Mouse (Mus musculus) hindbrain, embryonic 11.5 days (tissue): Measurements from ENCODE around the gene Smug1. TPM values are rescaled to one million over a fixed set of nuclear protein-coding genes. Genes with fewer than 3 reads are reported as not detected.

Experiments used
- ATAC-seq: fragments of 200-750 bp; cut with Nextera tagmentation; 2 replicates; pipeline ENCODE4 v1.8.0; 2017; ENCODE audit warnings: mild to moderate bottlenecking, moderate TSS enrichment, moderate library complexity; ENCODE audit not compliant: low FRiP score
- DNase-seq: peaks from one replicate; pipeline ENCODE4 v3.0.0-alpha.2; 2015; ENCODE audit warnings: low spot score
- H3K27ac ChIP-seq: fragments of 300-500 bp; sonication (generic); 2 replicates; pipeline ENCODE4 v1.5.1; 2014; ENCODE audit warnings: mild to moderate bottlenecking, low read depth, low read length
- H3K27me3 ChIP-seq: fragments of 300-500 bp; sonication (generic); 2 replicates; pipeline ENCODE4 v1.6.1; 2014; ENCODE audit warnings: mild to moderate bottlenecking, low read length, moderate library complexity, mixed read lengths; ENCODE audit not compliant: control insufficient read depth, insufficient read depth
- H3K36me3 ChIP-seq: fragments of 300-500 bp; sonication (generic); 2 replicates; pipeline ENCODE4 v1.6.1; 2014; ENCODE audit warnings: mild to moderate bottlenecking, low read length, moderate library complexity, mixed read lengths; ENCODE audit not compliant: control insufficient read depth, insufficient read depth
- H3K4me1 ChIP-seq: fragments of 300-500 bp; sonication (generic); replicated peaks from 2 replicates; pipeline ENCODE4 v1.6.1; 2014; ENCODE audit warnings: low read length, mixed read lengths; ENCODE audit not compliant: control insufficient read depth, insufficient read depth
- H3K4me2 ChIP-seq: fragments of 300-500 bp; sonication (generic); replicated peaks from 2 replicates; pipeline ENCODE4 v1.6.1; 2014; ENCODE audit warnings: mild to moderate bottlenecking, low read depth, low read length
- H3K4me3 ChIP-seq: fragments of 300-500 bp; sonication (generic); 2 replicates; pipeline ENCODE4 v1.5.1; 2014; ENCODE audit warnings: low read depth, low read length
- H3K9ac ChIP-seq: fragments of 300-500 bp; sonication (generic); 2 replicates; pipeline ENCODE4 v1.6.1; 2014; ENCODE audit warnings: low read depth, low read length
- H3K9me3 ChIP-seq: fragments of 300-500 bp; sonication (generic); 2 replicates; pipeline ENCODE4 v1.6.1; 2016; ENCODE audit warnings: low read length; ENCODE audit not compliant: control insufficient read depth
- WGBS: fragments of 180-500 bp; shearing (Covaris S2); extraction: QIAGEN DNeasy Blood & Tissue Kit; methylation state at CpG from one replicate; pipeline ENCODE4 v1.1.7; 2014; 5-methylcytosine and 5-hydroxymethylcytosine counted together
- polyA plus RNA-seq: library from polyadenylated mRNA; unstranded; fragments of >200 nt; fragmentation: Nextera tagmentation; extraction: Ambion mirVana; gene quantifications from 2 replicates; pipeline ENCODE4 v1.2.1, GENCODE M21; 2014

The Smug1 gene
- 23.9 and 35.8 TPM in 2 replicates for polyA plus RNA-seq

GRCm38 (mm10) chr15:103167042-103167615 is at the start of gene Smug1:
Gene Smug1 (minus strand): TSS chr15:103167092.
- Histone ChIP-seq H3K9me3 (no peaks in the 10 kb centered on the region), H3K9ac (no peak within 1 kb of the TSS), H3K27ac (peak within 1 kb of the TSS; percentile 85), H3K4me2 (peak within 1 kb of the TSS; percentile 15), H3K4me1 (peaks cover 26% of the 10 kb centered on the region), H3K4me3 (no peak within 1 kb of the TSS), H3K27me3 (peaks cover 54% of the 10 kb centered on the region), H3K36me3 (no peaks in the 10 kb centered on the region)
- no peak for ATAC-seq
- peak; percentile 25 for DNase-seq
- WGBS = 36% methylated on average over 6 of the region's 6 CpGs

GRCm38 (mm10) chr15:103216052-103216451 is 49.2 kb upstream of the Smug1 start:
- no peaks in the 10 kb centered on the region for H3K27me3 ChIP-seq
- no peak overlapping the region; the same call in 1 of the 2 replicates for H3K4me3 ChIP-seq
- H3K4me2 ChIP-seq = peak overlapping the region; percentile 53; the same call in 1 of the 2 replicates
- H3K36me3 ChIP-seq = 0 out of 2 replicates have a peak, but pooled peaks cover 4% of the 10 kb centered on the region
- H3K9ac ChIP-seq = no peak overlapping the region; the same call in 1 of the 2 replicates
- H3K9me3 ChIP-seq = no peaks in the 10 kb centered on the region
- WGBS = 15% methylated on average over 2 of the region's 2 CpGs
- ATAC-seq (no peak), DNase-seq (peak; percentile 23)
- peak overlapping the region; percentile 93 for H3K27ac ChIP-seq
- H3K4me1 ChIP-seq = peaks cover 8% of the 10 kb centered on the region

- Histone ChIP-seq H3K4me3 (peak overlapping the region; percentile 37), H3K27ac (peak overlapping the region; percentile 93), H3K9ac (peak overlapping the region; percentile 47), H3K9me3 (no peaks in the 10 kb centered on the region), H3K4me1 (peaks cover 8% of the 10 kb centered on the region), H3K36me3 (0 out of 2 replicates have a peak, but pooled peaks cover 6% of the 10 kb centered on the region), H3K4me2 (peak overlapping the region; percentile 53), H3K27me3 (no peaks in the 10 kb centered on the region)
- peak; percentile 94 for DNase-seq
- WGBS = 1% methylated on average over 15 of the region's 15 CpGs
- peak; percentile 97 for ATAC-seq
Observed at GRCm38 (mm10) chr15:103214971-103215907, 48.3 kb upstream of the Smug1 start.

GRCm38 (mm10) chr15:103214149-103214548 is 47.3 kb upstream of the Smug1 start:
- Histone ChIP-seq H3K27ac (peak overlapping the region; percentile 32), H3K27me3 (no peaks in the 10 kb centered on the region), H3K9me3 (no peaks in the 10 kb centered on the region), H3K9ac (peak overlapping the region; percentile 5; the same call in 1 of the 2 replicates), H3K4me2 (peak overlapping the region; percentile 15), H3K36me3 (0 out of 2 replicates have a peak, but pooled peaks cover 9% of the 10 kb centered on the region), H3K4me3 (peak overlapping the region; percentile 15; the same call in 1 of the 2 replicates), H3K4me1 (peaks cover 8% of the 10 kb centered on the region)
- DNase-seq (peak; percentile 27), ATAC-seq (no peak)
- WGBS = 39% methylated on average over 2 of the region's 2 CpGs

- Histone ChIP-seq H3K4me1 (no peaks in the 10 kb centered on the region), H3K27ac (no peak overlapping the region), H3K9ac (no peak overlapping the region), H3K36me3 (peaks cover 8% of the 10 kb centered on the region; the same call in 1 of the 2 replicates), H3K9me3 (no peaks in the 10 kb centered on the region), H3K27me3 (no peaks in the 10 kb centered on the region), H3K4me2 (no peak overlapping the region), H3K4me3 (no peak overlapping the region)
- DNase-seq (no peak), ATAC-seq (no peak)
- WGBS = 69% methylated on average over 2 of the region's 2 CpGs
Observed at GRCm38 (mm10) chr15:103205156-103205555, 38.3 kb upstream of the Smug1 start.

GRCm38 (mm10) chr15:103202088-103202793 is 35.3 kb upstream of the Smug1 start:
- H3K36me3 ChIP-seq = peaks cover 15% of the 10 kb centered on the region
- H3K4me1 ChIP-seq = no peaks in the 10 kb centered on the region
- 62% methylated on average over 6 of the region's 6 CpGs for WGBS
- DNase-seq = peak; percentile 29
- no peak overlapping the region for H3K9ac ChIP-seq
- no peaks in the 10 kb centered on the region for H3K9me3 ChIP-seq
- H3K4me2 ChIP-seq = no peak overlapping the region
- H3K4me3 ChIP-seq = no peak overlapping the region
- no peak overlapping the region for H3K27ac ChIP-seq
- ATAC-seq = no peak
- H3K27me3 ChIP-seq = no peaks in the 10 kb centered on the region

- H3K9ac ChIP-seq = no peak overlapping the region
- H3K4me2 ChIP-seq = no peak overlapping the region
- H3K4me1 ChIP-seq = no peaks in the 10 kb centered on the region
- no peak overlapping the region for H3K4me3 ChIP-seq
- no peaks in the 10 kb centered on the region for H3K9me3 ChIP-seq
- no peaks in the 10 kb centered on the region for H3K27me3 ChIP-seq
- no peak overlapping the region for H3K27ac ChIP-seq
- no peak for ATAC-seq
- DNase-seq = no peak
- H3K36me3 ChIP-seq = peaks cover 18% of the 10 kb centered on the region
- 94% methylated on average over 4 of the region's 4 CpGs for WGBS
Observed at GRCm38 (mm10) chr15:103197785-103198184, 30.9 kb upstream of the Smug1 start.

- peaks cover 18% of the 10 kb centered on the region for H3K36me3 ChIP-seq
- H3K4me1 ChIP-seq = no peaks in the 10 kb centered on the region
Observed at GRCm38 (mm10) chr15:103196835-103197234, 29.9 kb upstream of the Smug1 start.

More at GRCm38 (mm10) chr15:103196835-103197234, 29.9 kb upstream of the Smug1 start:
- no peak for DNase-seq
- no peaks in the 10 kb centered on the region for H3K9me3 ChIP-seq
- no peak overlapping the region for H3K9ac ChIP-seq
- H3K4me2 ChIP-seq = no peak overlapping the region
- ATAC-seq = no peak
- WGBS = 97% methylated on average over 1 of the region's 1 CpGs
- no peak overlapping the region for H3K27ac ChIP-seq
- H3K27me3 ChIP-seq = no peaks in the 10 kb centered on the region
- H3K4me3 ChIP-seq = no peak overlapping the region
